Mouse (Mus musculus) hindbrain, embryonic 15.5 days (tissue): ENCODE measurements around the gene Rsrp1. TPM values are rescaled to one million over a fixed set of nuclear protein-coding genes. Genes with fewer than 3 reads are reported as not detected.

Source experiments
- ATAC-seq: fragments of 200-750 bp; cut with Nextera tagmentation; 2 replicates; pipeline ENCODE4 v1.8.0; 2017; ENCODE audit warnings: low read depth, moderate number of reproducible peaks, moderate TSS enrichment; ENCODE audit not compliant: low FRiP score
- H3K27ac ChIP-seq: fragments of 300-500 bp; sonication (generic); replicated peaks from 2 replicates; pipeline ENCODE4 v1.5.1; 2015; ENCODE audit warnings: mild to moderate bottlenecking, inconsistent platforms
- H3K27me3 ChIP-seq: fragments of 300-500 bp; sonication (generic); 2 replicates; pipeline ENCODE4 v1.6.1; 2015; ENCODE audit warnings: control low read depth, inconsistent platforms
- H3K36me3 ChIP-seq: fragments of 300-500 bp; sonication (generic); 2 replicates; pipeline ENCODE4 v1.6.1; 2015; ENCODE audit warnings: control low read depth, inconsistent platforms
- H3K4me1 ChIP-seq: fragments of 300-500 bp; sonication (generic); replicated peaks from 2 replicates; pipeline ENCODE4 v1.6.1; 2015; ENCODE audit warnings: control low read depth, inconsistent platforms
- H3K4me2 ChIP-seq: fragments of 300-500 bp; sonication (generic); 2 replicates; pipeline ENCODE4 v1.6.1; 2015; ENCODE audit warnings: moderate library complexity, mild to moderate bottlenecking, inconsistent platforms
- H3K4me3 ChIP-seq: fragments of 300-500 bp; sonication (generic); 2 replicates; pipeline ENCODE4 v1.5.1; 2015; ENCODE audit warnings: mild to moderate bottlenecking, inconsistent platforms
- H3K9ac ChIP-seq: fragments of 300-500 bp; sonication (generic); 2 replicates; pipeline ENCODE4 v1.6.1; 2015; ENCODE audit warnings: inconsistent platforms
- H3K9me3 ChIP-seq: fragments of 300-500 bp; sonication (generic); 2 replicates; pipeline ENCODE4 v1.6.1; 2016; ENCODE audit warnings: control low read depth, inconsistent platforms
- WGBS: fragments of 180-500 bp; shearing (Covaris S2); methylation state at CpG from one replicate; pipeline ENCODE4 v1.1.7; 2015; 5-methylcytosine and 5-hydroxymethylcytosine counted together
- polyA plus RNA-seq: library from polyadenylated mRNA; unstranded; fragments of >200 nt; fragmentation: Nextera tagmentation; extraction: Ambion mirVana; gene quantifications from 2 replicates; pipeline ENCODE4 v1.2.1, GENCODE M21; 2015

Rsrp1 gene
- polyA plus RNA-seq, 1 experiment from 2014 or later, result 465 TPM

DNA sequence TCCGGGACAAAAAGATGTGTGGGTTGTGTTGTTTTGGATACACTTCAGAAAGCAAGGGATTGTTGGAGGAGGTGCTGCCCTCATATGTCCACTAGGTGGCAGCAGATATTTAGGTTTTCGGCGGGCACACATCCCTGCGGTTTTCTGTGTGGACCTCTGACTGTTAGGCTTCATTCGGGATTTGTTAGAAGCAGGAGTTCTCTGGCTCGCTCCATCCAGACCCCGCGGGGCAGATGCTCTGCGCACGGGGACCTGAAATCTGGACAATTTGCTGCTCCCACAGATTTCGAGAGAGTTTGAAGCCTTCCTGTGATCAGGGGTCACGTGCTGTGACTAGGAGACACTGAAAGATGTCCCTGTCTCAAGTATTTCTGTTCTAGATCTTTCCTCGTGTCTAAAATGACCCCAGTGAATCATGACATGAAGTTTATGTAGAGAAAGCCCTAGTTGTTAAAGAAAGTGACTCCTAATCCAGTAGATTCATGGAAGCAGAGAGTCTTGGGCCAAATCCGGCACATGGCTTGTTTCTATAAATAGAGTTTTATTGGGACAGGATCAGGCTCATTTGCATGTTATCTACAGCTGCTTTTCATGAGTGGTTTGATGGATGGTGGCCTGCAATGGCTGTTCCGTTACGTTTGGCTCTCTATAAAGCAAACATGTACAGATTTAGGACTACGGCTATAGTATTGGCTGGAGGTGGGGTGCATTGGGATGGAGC is 22.8 kb downstream of the Rsrp1 start:
- Histone ChIP-seq H3K4me2 (peak overlapping the region; percentile 54), H3K27ac (no peak overlapping the region), H3K4me3 (peak overlapping the region; percentile 21), H3K9ac (no peak overlapping the region; the same call in 1 of the 2 replicates), H3K4me1 (peaks cover 18% of the 10 kb centered on the region), H3K9me3 (no peaks in the 10 kb centered on the region), H3K27me3 (peaks cover 11% of the 10 kb centered on the region; the same call in 1 of the 2 replicates), H3K36me3 (no peaks in the 10 kb centered on the region)
- ATAC-seq, result 0 out of 2 replicates have a peak, but pooled peaks have one; percentile 55
- 12% methylated on average over 17 of the region's 17 CpGs for WGBS

GRCm38 (mm10) chr4:134950518-134951091 is 27.2 kb downstream of the Rsrp1 start:
- WGBS, result 18% methylated on average over 11 of the region's 11 CpGs
- 0 out of 2 replicates have a peak, but pooled peaks cover 2% of the 10 kb centered on the region for H3K27me3 ChIP-seq
- no peak overlapping the region for H3K4me3 ChIP-seq
- no peak overlapping the region; the same call in 1 of the 2 replicates for H3K27ac ChIP-seq
- ATAC-seq, result peak; percentile 85
- no peak overlapping the region for H3K4me2 ChIP-seq
- peaks cover 20% of the 10 kb centered on the region for H3K4me1 ChIP-seq
- no peak overlapping the region for H3K9ac ChIP-seq
- no peaks in the 10 kb centered on the region for H3K9me3 ChIP-seq
- H3K36me3 ChIP-seq, result no peaks in the 10 kb centered on the region

DNA sequence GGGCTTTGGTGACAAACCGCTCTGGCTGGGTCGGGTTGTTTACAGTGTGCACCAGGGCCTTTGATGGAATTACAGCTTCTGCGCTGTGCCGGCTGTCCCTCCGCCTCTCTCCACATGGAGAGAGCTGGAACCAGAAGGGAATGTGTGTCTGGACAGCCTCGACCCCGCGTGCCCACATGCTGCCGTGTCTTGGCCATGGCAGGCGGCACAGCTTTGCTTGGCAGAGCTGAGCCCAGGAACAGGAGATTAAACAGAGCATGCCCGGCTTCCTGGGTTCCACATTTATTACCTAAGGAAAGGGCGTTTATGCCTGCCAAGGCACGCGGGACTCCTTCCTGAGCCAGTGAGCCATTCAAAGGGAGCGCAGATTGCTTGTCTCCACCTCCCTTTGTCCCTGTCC is 31.1 kb downstream of the Rsrp1 start:
- H3K27me3 ChIP-seq, result 0 out of 2 replicates have a peak, but pooled peaks cover 2% of the 10 kb centered on the region
- H3K27ac ChIP-seq, result no peak overlapping the region
- ATAC-seq, result no peak
- no peaks in the 10 kb centered on the region for H3K9me3 ChIP-seq
- H3K4me3 ChIP-seq, result no peak overlapping the region
- no peaks in the 10 kb centered on the region for H3K36me3 ChIP-seq
- no peak overlapping the region for H3K4me2 ChIP-seq
- H3K9ac ChIP-seq, result no peak overlapping the region
- 25% methylated on average over 15 of the region's 15 CpGs for WGBS
- peaks cover 15% of the 10 kb centered on the region for H3K4me1 ChIP-seq

DNA sequence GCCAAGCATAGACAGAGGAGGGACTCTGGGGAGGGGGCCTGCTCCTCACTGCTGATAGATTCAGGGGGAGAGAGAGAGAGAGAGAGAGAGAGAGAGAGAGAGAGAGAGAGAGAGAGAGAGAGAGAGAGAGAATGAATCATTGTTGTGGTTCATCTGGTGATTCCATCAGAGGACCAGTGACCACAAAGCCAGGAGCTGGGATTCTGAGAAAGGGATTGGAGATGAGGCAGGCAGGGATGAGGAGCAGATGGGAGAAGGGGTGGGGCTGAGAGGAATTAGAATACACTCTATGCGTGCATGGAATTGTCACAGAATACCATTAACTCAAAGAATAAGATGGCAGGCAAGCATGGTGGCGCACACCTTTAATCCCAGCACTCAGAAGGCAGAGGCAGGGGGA is 31.8 kb downstream of the Rsrp1 start:
- ATAC-seq, result no peak
- 83% methylated on average over 2 of the region's 2 CpGs for WGBS
- Histone ChIP-seq H3K36me3 (no peaks in the 10 kb centered on the region), H3K27ac (no peak overlapping the region), H3K4me1 (peaks cover 15% of the 10 kb centered on the region), H3K9me3 (no peaks in the 10 kb centered on the region), H3K4me3 (no peak overlapping the region), H3K9ac (no peak overlapping the region), H3K27me3 (0 out of 2 replicates have a peak, but pooled peaks cover 2% of the 10 kb centered on the region), H3K4me2 (no peak overlapping the region)

DNA sequence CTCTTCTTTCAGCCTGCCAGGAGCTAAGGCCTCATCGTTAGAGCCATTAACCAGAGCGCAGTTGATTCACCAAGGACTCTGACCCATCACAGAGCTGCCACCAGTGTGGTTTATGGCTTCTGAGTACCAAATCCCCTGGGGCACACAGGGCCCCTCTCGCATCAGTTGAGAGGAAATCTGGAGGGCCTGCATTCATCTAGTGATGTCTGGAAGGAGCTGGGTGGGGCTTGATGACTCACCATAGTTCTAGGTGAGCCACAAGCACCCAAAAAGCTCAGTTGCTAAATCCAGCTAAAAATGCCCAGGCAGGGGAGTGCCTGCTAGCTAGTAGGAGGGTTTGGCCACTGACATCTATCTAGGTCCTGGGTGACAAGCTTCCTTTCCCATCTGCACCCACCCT is 32.5 kb downstream of the Rsrp1 start:
- peaks cover 11% of the 10 kb centered on the region for H3K4me1 ChIP-seq
- WGBS, result 82% methylated on average over 3 of the region's 3 CpGs
- no peak for ATAC-seq
- H3K9me3 ChIP-seq, result no peaks in the 10 kb centered on the region
- H3K36me3 ChIP-seq, result no peaks in the 10 kb centered on the region
- 0 out of 2 replicates have a peak, but pooled peaks cover 2% of the 10 kb centered on the region for H3K27me3 ChIP-seq
- no peak overlapping the region for H3K4me3 ChIP-seq
- no peak overlapping the region for H3K4me2 ChIP-seq
- no peak overlapping the region for H3K27ac ChIP-seq
- no peak overlapping the region for H3K9ac ChIP-seq

DNA sequence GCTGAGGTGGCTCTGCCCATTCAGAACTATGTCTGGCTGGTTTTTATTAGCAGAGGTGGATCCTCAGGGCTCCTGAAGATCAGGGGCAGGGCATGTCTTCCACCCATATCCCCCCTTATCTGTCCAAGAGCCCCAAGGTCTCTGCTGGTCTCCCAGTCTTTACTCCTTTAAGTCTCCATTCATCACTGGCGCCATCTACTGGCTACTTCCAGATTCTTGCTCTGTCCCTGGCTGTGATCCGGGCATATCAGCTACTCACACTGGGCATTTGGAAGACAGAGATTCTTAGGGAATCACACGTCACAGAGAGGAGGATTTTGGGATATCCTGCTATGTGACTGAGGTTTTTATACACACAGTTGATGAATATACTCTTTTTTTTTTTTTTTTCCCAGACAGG is 32.9 kb downstream of the Rsrp1 start:
- peaks cover 10% of the 10 kb centered on the region; the same call in 1 of the 2 replicates for H3K4me1 ChIP-seq
- no peak overlapping the region for H3K4me2 ChIP-seq
- H3K9me3 ChIP-seq, result no peaks in the 10 kb centered on the region
- H3K9ac ChIP-seq, result no peak overlapping the region
- no peak for ATAC-seq
- no peak overlapping the region for H3K4me3 ChIP-seq
- 28% methylated on average over 3 of the region's 3 CpGs for WGBS
- H3K27me3 ChIP-seq, result peaks cover 2% of the 10 kb centered on the region; the same call in 1 of the 2 replicates
- no peaks in the 10 kb centered on the region for H3K36me3 ChIP-seq
- no peak overlapping the region for H3K27ac ChIP-seq

GRCm38 (mm10) chr4:134963021-134963776 is 39.8 kb downstream of the Rsrp1 start:
- Histone ChIP-seq H3K9ac (no peak overlapping the region), H3K36me3 (no peaks in the 10 kb centered on the region), H3K27ac (no peak overlapping the region), H3K4me3 (no peak overlapping the region), H3K4me2 (0 out of 2 replicates have a peak overlapping the region, but pooled peaks have one; percentile 5), H3K27me3 (peaks cover 4% of the 10 kb centered on the region; the same call in 1 of the 2 replicates), H3K9me3 (no peaks in the 10 kb centered on the region), H3K4me1 (no peaks in the 10 kb centered on the region)
- ATAC-seq, result peak; percentile 30; the same call in 1 of the 2 replicates
- 22% methylated on average over 19 of the region's 19 CpGs for WGBS

GRCm38 (mm10) chr4:134967887-134968604 is 44.7 kb downstream of the Rsrp1 start:
- H3K9me3 ChIP-seq, result no peaks in the 10 kb centered on the region
- no peaks in the 10 kb centered on the region for H3K4me1 ChIP-seq
- H3K9ac ChIP-seq, result no peak overlapping the region
- H3K27me3 ChIP-seq, result peaks cover 4% of the 10 kb centered on the region; the same call in 1 of the 2 replicates
- WGBS, result 83% methylated on average over 20 of the region's 20 CpGs
- no peak for ATAC-seq
- no peak overlapping the region for H3K4me2 ChIP-seq
- no peaks in the 10 kb centered on the region for H3K36me3 ChIP-seq
- no peak overlapping the region for H3K4me3 ChIP-seq
- no peak overlapping the region for H3K27ac ChIP-seq

- Histone ChIP-seq H3K4me3 (no peak overlapping the region), H3K9ac (no peak overlapping the region), H3K4me2 (no peak overlapping the region), H3K27me3 (peaks cover 4% of the 10 kb centered on the region; the same call in 1 of the 2 replicates), H3K36me3 (no peaks in the 10 kb centered on the region), H3K4me1 (no peaks in the 10 kb centered on the region), H3K27ac (no peak overlapping the region), H3K9me3 (no peaks in the 10 kb centered on the region)
- WGBS, result 83% methylated on average over 18 of the region's 18 CpGs
- no peak for ATAC-seq
These were observed 45.2 kb downstream of the Rsrp1 start for GRCm38 (mm10) chr4:134968605-134968976.

DNA sequence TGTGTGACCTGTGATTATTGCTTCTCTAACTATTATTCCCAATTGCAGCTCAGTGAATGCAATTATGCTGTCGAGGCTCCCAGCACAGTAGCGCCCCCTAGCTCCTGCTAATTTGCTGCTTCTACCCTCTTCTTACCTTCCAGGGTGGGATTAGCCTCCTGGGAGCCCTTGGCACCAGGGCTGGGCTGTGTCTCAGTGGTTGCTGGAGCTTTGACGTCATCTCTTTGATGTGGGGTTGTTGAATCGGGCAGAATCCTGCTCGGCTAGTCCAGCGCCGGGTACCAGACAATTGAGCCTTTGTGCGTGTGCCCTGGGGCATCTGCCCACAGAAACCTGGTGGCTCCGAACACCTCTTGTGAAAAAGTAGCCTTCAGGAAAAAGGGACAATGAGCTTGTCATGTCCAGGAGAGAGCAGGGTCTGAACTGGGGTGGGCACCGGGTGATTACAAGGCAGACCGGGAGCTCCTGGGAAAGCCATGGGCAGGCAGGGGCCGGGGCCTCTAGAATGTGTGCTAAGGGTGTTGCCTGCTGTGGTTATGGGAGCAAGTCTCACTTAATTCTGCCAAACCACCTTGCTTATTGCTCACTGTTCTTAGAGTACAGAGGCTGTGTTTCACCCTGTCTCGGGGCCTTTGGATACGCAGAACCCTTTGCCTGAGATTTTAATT is 52.0 kb downstream of the Rsrp1 start:
- Histone ChIP-seq H3K4me1 (no peaks in the 10 kb centered on the region), H3K9ac (no peak overlapping the region), H3K4me2 (no peak overlapping the region), H3K27ac (no peak overlapping the region), H3K27me3 (no peaks in the 10 kb centered on the region), H3K36me3 (no peaks in the 10 kb centered on the region), H3K9me3 (0 out of 2 replicates have a peak, but pooled peaks cover 2% of the 10 kb centered on the region), H3K4me3 (no peak overlapping the region)
- no peak for ATAC-seq
- whole genome bisulfite sequencing, result 24% methylated on average over 14 of the region's 14 CpGs

- Histone ChIP-seq H3K4me3 (no peak overlapping the region), H3K36me3 (no peaks in the 10 kb centered on the region), H3K27me3 (no peaks in the 10 kb centered on the region), H3K4me1 (no peaks in the 10 kb centered on the region), H3K27ac (no peak overlapping the region), H3K9me3 (0 out of 2 replicates have a peak, but pooled peaks cover 2% of the 10 kb centered on the region), H3K9ac (no peak overlapping the region), H3K4me2 (no peak overlapping the region)
- 92% methylated on average over 4 of the region's 4 CpGs for WGBS
- ATAC-seq, result no peak
These were observed 52.5 kb downstream of the Rsrp1 start for GRCm38 (mm10) chr4:134975929-134976308.
